Mouse (Mus musculus) liver, postnatal 0 days (tissue): ENCODE measurements at regions not wholly inside any gene's neighbourhood (a gene's known extent, or its start where the extent isn't known, plus 50 kb on each side); places are given as distances from the start of the nearest gene placed in this dataset.

Experiments used
- ATAC-seq: fragments of 200-750 bp; cut with Nextera tagmentation; 2 replicates; pipeline ENCODE4 v1.8.0; 2017; ENCODE audit warnings: mild to moderate bottlenecking, moderate library complexity
- DNase-seq: peaks from one replicate; pipeline ENCODE4 v3.0.0-alpha.2; 2016
- H3K27ac ChIP-seq: fragments of 300-500 bp; sonication (generic); 2 replicates; pipeline ENCODE4 v1.5.1; 2014; ENCODE audit warnings: antibody characterized with exemption, moderate library complexity, mild to moderate bottlenecking, low read depth
- H3K27me3 ChIP-seq: fragments of 300-500 bp; sonication (generic); 2 replicates; pipeline ENCODE4 v1.6.1; 2014; ENCODE audit warnings: low read length, control low read depth, mixed read lengths; ENCODE audit not compliant: insufficient read depth
- H3K36me3 ChIP-seq: fragments of 300-500 bp; sonication (generic); replicated peaks from 2 replicates; pipeline ENCODE4 v1.6.1; 2014; ENCODE audit warnings: mild to moderate bottlenecking, control low read depth, low read length, moderate library complexity, mixed read lengths; ENCODE audit not compliant: insufficient read depth
- H3K4me1 ChIP-seq: fragments of 300-500 bp; sonication (generic); 2 replicates; pipeline ENCODE4 v1.6.1; 2014; ENCODE audit warnings: antibody characterized with exemption, mild to moderate bottlenecking, control low read depth; ENCODE audit not compliant: insufficient read depth
- H3K4me2 ChIP-seq: fragments of 300-500 bp; sonication (generic); 2 replicates; pipeline ENCODE4 v1.6.1; 2014; ENCODE audit warnings: low read depth, mild to moderate bottlenecking, low read length, moderate library complexity, mixed read lengths
- H3K4me3 ChIP-seq: fragments of 300-500 bp; sonication (generic); 2 replicates; pipeline ENCODE4 v1.5.1; 2014; ENCODE audit warnings: low read depth, low read length
- H3K9ac ChIP-seq: fragments of 300-500 bp; sonication (generic); replicated peaks from 2 replicates; pipeline ENCODE4 v1.6.1; 2014; ENCODE audit warnings: mild to moderate bottlenecking, moderate library complexity
- H3K9me3 ChIP-seq: fragments of 300-500 bp; sonication (generic); 2 replicates; pipeline ENCODE4 v1.6.1; 2016; ENCODE audit warnings: mild to moderate bottlenecking, control low read depth, low read length, mixed read lengths
- CTCF ChIP-seq: sonication (generic); IDR thresholded peaks from 2 replicates; pipeline ENCODE4 v1.5.1; 2016; ENCODE audit warnings: antibody characterized with exemption, low read depth
- EP300 ChIP-seq: IDR thresholded peaks from 2 replicates; pipeline ENCODE4 v1.6.1; 2016; ENCODE audit warnings: antibody characterized with exemption, low read depth, mild to moderate bottlenecking
- WGBS: fragments of 180-500 bp; shearing (Covaris S2); extraction: QIAGEN DNeasy Blood & Tissue Kit; methylation state at CpG from one replicate; pipeline ENCODE4 v1.1.7; 2014; ENCODE audit not compliant: insufficient replicate concordance; 5-methylcytosine and 5-hydroxymethylcytosine counted together

DNA sequence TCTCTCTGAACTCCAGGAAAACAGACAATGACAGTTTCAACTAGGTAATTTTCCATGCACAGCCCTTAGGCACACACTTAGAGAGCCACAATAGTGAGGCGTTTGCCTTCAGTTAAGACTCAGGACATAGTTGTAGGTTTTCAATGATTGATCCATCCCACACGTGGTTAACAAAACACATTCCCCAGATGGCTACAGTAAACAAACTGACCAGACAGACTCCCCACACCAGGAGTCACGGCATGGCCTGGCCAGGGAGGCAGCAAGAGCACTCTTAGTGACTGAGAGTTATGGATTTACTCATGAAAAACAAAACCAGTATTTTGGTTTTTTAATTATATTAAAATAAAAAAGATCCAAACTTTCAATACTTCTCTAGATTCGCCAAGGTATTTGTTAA is 146.6 kb upstream of the Cdkn3 start:
- Histone ChIP-seq H3K4me1 (0 out of 2 replicates have a peak, but pooled peaks cover 5% of the 10 kb centered on the region), H3K4me3 (no peak overlapping the region), H3K36me3 (no peaks in the 10 kb centered on the region), H3K4me2 (no peak overlapping the region), H3K9me3 (no peaks in the 10 kb centered on the region), H3K27me3 (no peaks in the 10 kb centered on the region), H3K27ac (no peak overlapping the region), H3K9ac (no peak overlapping the region)
- peak; percentile 41; the same call in 1 of the 2 replicates for ATAC-seq
- no peak for TF ChIP-seq CTCF
- TF ChIP-seq EP300 = no peak
- DNase-seq = peak; percentile 13
- WGBS = 51% methylated on average over 4 of the region's 4 CpGs

DNA sequence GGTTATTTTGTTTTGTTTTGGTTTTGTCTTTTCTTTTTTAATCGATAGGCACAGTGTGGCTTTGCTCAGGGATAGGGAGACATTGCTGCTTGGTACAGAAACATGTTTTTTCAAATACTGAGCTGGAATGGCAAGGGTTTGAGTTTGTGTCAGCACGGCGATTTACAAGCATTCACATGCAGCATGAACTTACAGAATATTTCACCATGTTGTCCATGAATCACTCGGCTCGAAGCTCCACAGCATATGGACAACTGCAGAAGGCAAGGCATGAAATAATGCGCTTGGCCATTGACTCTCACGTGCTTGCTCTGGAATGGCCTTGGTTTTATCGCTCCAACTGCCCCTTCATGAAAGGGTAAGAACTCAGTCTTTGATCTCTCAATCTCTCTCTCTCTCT is 147.1 kb upstream of the Cdkn3 start:
- DNase-seq = peak; percentile 8

DNA sequence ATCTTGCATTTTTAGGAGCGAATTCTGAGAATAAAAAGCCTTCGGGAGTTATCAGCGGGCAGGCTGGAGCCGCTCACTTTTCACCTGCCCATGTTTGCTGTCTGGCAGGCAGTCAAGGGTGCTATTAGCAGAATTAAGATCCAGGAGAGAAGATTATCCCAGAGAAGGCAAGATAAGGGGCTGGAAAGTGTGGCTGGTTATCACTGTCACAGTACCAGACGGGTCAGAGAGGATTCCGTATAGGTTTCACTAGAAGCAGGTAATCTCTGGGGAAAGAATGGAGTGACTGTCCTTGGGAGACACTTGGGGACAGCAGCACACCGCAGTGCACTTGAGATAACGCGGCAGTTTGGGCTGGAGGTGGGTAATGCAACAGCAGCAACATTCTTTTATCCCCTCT is 147.8 kb upstream of the Cdkn3 start:
- TF ChIP-seq CTCF (no peak), EP300 (no peak)
- Histone ChIP-seq H3K4me3 (no peak overlapping the region), H3K27me3 (no peaks in the 10 kb centered on the region), H3K4me1 (0 out of 2 replicates have a peak, but pooled peaks cover 5% of the 10 kb centered on the region), H3K36me3 (no peaks in the 10 kb centered on the region), H3K4me2 (no peak overlapping the region), H3K9ac (no peak overlapping the region), H3K27ac (no peak overlapping the region), H3K9me3 (no peaks in the 10 kb centered on the region)
- DNase-seq = peak; percentile 12
- WGBS = 59% methylated on average over 9 of the region's 9 CpGs
- no peak for ATAC-seq

More for the DNA sequence above, 147.1 kb upstream of the Cdkn3 start:
- Histone ChIP-seq H3K4me2 (no peak overlapping the region), H3K27ac (no peak overlapping the region), H3K9me3 (no peaks in the 10 kb centered on the region), H3K27me3 (no peaks in the 10 kb centered on the region), H3K36me3 (no peaks in the 10 kb centered on the region), H3K4me3 (no peak overlapping the region), H3K9ac (no peak overlapping the region), H3K4me1 (0 out of 2 replicates have a peak, but pooled peaks cover 5% of the 10 kb centered on the region)
- no peak for TF ChIP-seq CTCF
- no peak for TF ChIP-seq EP300
- no peak for ATAC-seq
- 81% methylated on average over 8 of the region's 8 CpGs for WGBS

DNA sequence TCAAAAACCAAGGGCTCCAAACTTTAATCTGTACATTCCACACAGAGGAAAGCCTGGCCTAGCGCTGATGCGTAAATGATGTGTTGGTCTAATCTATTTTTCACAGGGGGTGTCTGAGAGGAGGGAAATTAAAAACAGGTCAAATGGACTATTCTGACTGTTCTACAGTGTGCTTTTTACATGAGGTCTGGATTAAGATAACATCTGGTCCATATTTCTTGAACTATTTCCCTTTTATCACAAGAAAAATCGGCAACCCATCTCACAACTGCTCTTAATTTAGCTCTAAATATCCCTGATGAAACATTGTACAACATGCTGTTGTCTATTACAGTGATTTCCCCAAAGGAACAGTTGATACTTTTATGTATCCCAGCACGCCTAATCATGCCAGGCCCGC is 149.4 kb upstream of the Cdkn3 start:
- H3K27ac ChIP-seq = no peak overlapping the region
- ATAC-seq (no peak), DNase-seq (no peak)
- 0 out of 2 replicates have a peak, but pooled peaks cover 5% of the 10 kb centered on the region for H3K4me1 ChIP-seq
- no peaks in the 10 kb centered on the region for H3K9me3 ChIP-seq
- no peak overlapping the region for H3K4me3 ChIP-seq
- H3K27me3 ChIP-seq = no peaks in the 10 kb centered on the region
- no peak for TF ChIP-seq EP300
- TF ChIP-seq CTCF = no peak
- WGBS = 86% methylated on average over 5 of the region's 5 CpGs
- H3K9ac ChIP-seq = no peak overlapping the region
- no peaks in the 10 kb centered on the region for H3K36me3 ChIP-seq
- H3K4me2 ChIP-seq = no peak overlapping the region

DNA sequence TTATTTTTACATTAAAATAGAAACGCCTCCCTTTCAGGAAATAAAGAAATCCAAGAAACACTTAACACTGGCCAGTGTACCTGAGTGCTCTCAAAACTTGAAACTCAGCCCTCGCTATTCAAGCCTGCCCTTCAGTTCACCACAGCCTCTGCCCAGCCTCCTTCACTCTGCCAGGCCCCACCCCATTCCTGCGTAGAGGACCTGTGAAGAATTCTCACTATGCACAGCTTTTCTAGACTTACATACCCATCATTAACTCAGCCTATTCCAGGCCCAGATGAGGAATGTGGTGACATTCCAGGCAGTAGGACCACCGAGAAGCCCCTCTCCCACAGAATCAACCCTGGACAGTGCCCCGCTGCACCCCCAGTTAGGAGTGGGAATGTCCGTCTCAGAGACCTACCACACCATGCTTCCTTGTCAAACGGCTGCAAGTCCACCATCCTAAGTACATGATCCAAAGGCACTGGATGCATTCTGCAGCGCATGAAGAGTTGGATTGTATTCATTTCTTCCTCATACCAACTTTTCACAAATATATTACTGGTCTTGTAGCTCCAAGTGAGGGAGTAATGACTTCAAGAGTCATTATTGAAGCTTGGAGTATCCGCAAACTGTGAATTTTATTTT is 150.0 kb upstream of the Cdkn3 start:
- no peak for TF ChIP-seq CTCF
- no peak for TF ChIP-seq EP300
- Histone ChIP-seq H3K4me2 (no peak overlapping the region), H3K27me3 (no peaks in the 10 kb centered on the region), H3K9ac (no peak overlapping the region), H3K36me3 (no peaks in the 10 kb centered on the region), H3K9me3 (no peaks in the 10 kb centered on the region), H3K27ac (no peak overlapping the region), H3K4me1 (peaks cover 5% of the 10 kb centered on the region; the same call in 1 of the 2 replicates), H3K4me3 (no peak overlapping the region)
- ATAC-seq (no peak), DNase-seq (no peak)
- 82% methylated on average over 9 of the region's 9 CpGs for WGBS

DNA sequence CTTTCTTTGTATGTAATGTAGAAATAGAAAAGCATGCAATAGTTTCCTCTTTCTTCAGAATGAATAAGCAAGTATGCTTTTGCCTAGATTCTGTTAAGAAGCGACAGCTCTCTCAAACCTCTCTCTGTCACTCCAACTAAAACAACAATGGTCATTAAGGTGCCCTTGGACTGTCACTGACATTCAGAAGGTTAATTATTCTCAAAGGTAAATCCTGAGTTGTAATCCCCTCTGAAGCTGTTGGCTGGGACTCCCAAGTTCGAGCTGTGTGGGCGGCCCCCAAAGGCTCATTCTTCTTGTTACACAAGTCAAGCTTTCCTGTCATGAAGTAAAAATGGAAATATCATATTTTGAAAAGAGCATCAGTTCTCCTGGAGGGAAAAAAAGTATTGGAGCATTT is 153.6 kb upstream of the Cdkn3 start:
- peak; percentile 64 for ATAC-seq
- TF ChIP-seq CTCF = no peak
- 54% methylated on average over 3 of the region's 3 CpGs for WGBS
- no peak for DNase-seq
- Histone ChIP-seq H3K4me1 (no peaks in the 10 kb centered on the region; the same call in 1 of the 2 replicates), H3K9ac (no peak overlapping the region), H3K27ac (peak overlapping the region; percentile 53), H3K36me3 (no peaks in the 10 kb centered on the region), H3K4me2 (peak overlapping the region; percentile 39), H3K27me3 (no peaks in the 10 kb centered on the region), H3K4me3 (no peak overlapping the region), H3K9me3 (no peaks in the 10 kb centered on the region)
